Mouse (Mus musculus) E14TG2a.4 (cell line): ENCODE results near the gene Hsf4.

Experiments used
- H3K27me3 ChIP-seq: 2 replicates; pipeline ENCODE4 v1.6.1; 2014; ENCODE audit warnings: low read length, control low read depth; ENCODE audit not compliant: insufficient read depth
- H3K36me3 ChIP-seq: 2 replicates; pipeline ENCODE4 v1.6.1; 2014; ENCODE audit warnings: low read length, control low read depth; ENCODE audit not compliant: insufficient read depth
- H3K4me1 ChIP-seq: replicated peaks from 2 replicates; pipeline ENCODE4 v1.6.1; 2014; ENCODE audit warnings: low read depth, low read length, control low read depth
- H3K4me3 ChIP-seq: replicated peaks from 2 replicates; pipeline ENCODE4 v1.5.1; 2014; ENCODE audit warnings: mild to moderate bottlenecking, low read length
- H3K9me3 ChIP-seq: 2 replicates; pipeline ENCODE4 v1.6.1; 2014; ENCODE audit warnings: low read length, control low read depth
- CTCF ChIP-seq: conservative IDR thresholded peaks from 2 replicates; pipeline ENCODE4 v1.5.1; 2014; ENCODE audit warnings: low read length
- NANOG ChIP-seq: IDR thresholded peaks from 2 replicates; pipeline ENCODE4 v1.6.1; 2014; ENCODE audit warnings: borderline replicate concordance, low read length, mixed read lengths
- POU5F1 ChIP-seq: IDR thresholded peaks from 2 replicates; pipeline ENCODE4 v1.6.1; 2014; ENCODE audit warnings: low read length, borderline replicate concordance

Hsf4 gene

DNA sequence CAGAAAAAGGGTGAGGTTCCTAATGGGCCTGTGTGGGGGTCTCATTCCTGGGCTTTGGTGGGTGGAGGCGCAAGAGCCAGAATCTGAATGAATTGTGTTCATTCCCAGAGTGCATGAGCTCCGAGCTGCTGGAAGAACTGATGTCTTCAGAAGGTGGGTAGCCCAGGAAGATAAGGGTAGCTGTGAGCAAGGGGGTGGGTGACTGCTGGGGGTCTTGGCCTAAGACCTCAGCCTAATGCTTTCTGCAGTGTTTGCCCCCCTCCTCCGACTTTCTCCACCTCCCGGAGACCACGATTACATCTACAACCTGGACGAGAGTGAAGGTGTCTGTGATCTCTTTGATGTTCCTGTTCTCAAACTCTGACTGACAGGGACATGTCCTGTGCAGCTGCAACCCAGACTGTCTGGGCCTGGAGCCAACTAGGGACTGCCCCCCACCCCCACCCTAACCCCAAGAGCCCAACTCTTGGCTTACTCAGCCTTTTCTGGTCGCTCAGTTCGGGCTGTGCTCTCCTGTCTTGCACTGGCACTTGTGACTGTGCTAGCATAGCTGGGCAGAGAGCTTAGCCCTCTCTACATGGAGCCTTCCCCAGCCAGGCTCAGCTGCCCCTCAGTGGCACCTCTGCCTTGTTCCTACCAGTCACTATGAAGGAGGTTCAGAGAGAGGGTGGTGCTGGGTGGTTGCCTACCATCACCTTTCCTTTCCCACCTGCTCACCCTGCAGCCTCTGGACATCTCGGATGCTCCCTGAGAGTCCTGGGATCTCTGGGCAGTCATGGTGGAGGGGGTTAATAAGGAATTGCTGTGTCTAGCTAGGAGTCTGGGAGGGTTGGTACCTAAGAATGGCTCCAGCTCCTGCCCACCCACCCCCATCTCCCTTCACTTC, 35.0 kb downstream of the Hsf4 start:
- Histone ChIP-seq H3K36me3 (peaks cover 89% of the 10 kb centered on the region), H3K4me3 (peak overlapping the region; percentile 71; the same call in 1 of the 2 replicates), H3K27me3 (no peaks in the 10 kb centered on the region), H3K4me1 (peaks cover 76% of the 10 kb centered on the region), H3K9me3 (no peaks in the 10 kb centered on the region)
- no peak for TF ChIP-seq NANOG
- no peak for TF ChIP-seq POU5F1
- TF ChIP-seq CTCF, result no peak

- TF ChIP-seq NANOG, result no peak
- TF ChIP-seq CTCF, result no peak
- no peak for TF ChIP-seq POU5F1
- H3K9me3 ChIP-seq, result no peaks in the 10 kb centered on the region
- H3K36me3 ChIP-seq, result peaks cover 89% of the 10 kb centered on the region
- no peaks in the 10 kb centered on the region for H3K27me3 ChIP-seq
- H3K4me1 ChIP-seq, result peaks cover 67% of the 10 kb centered on the region
- peak within 1 kb of the TSS; percentile 71 for H3K4me3 ChIP-seq
Measured at GRCm38 (mm10) chr8:105305211-105306145, 35.9 kb downstream of the Hsf4 start, which contains the start of gene Elmo3. Gene Elmo3, plus strand, starts transcription at chr8:105305601.

DNA sequence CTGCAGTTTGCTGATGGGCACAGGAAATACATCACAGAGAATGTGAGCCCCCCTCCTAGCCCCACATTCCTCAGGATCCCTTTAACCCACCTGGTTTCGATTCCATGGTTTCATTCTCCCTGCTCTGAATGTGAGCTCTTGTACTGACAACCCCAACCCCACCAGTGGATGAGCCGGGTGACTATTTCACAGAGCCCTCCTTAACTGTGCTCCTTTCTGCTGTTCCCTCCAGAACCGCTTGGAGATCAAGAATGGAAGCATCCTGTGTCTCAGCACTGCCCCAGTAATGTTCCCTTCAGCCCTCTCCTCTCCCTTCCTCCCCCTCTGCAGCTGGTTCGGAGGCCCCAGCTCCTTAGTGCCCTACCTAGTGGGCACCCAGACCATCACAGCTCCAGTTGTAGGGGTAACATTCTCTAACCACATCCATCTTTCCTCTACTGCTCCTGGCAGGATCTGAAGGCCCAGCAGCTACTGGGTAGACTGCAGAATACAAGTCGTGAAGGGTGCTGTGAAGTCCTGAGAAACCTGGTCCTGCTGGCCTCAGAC, 36.6 kb downstream of the Hsf4 start:
- Histone ChIP-seq H3K4me3 (peak overlapping the region; percentile 71; the same call in 1 of the 2 replicates), H3K27me3 (no peaks in the 10 kb centered on the region), H3K9me3 (no peaks in the 10 kb centered on the region), H3K36me3 (peaks cover 86% of the 10 kb centered on the region), H3K4me1 (peaks cover 59% of the 10 kb centered on the region)
- TF ChIP-seq NANOG, result no peak
- TF ChIP-seq CTCF, result no peak
- TF ChIP-seq POU5F1, result no peak

DNA sequence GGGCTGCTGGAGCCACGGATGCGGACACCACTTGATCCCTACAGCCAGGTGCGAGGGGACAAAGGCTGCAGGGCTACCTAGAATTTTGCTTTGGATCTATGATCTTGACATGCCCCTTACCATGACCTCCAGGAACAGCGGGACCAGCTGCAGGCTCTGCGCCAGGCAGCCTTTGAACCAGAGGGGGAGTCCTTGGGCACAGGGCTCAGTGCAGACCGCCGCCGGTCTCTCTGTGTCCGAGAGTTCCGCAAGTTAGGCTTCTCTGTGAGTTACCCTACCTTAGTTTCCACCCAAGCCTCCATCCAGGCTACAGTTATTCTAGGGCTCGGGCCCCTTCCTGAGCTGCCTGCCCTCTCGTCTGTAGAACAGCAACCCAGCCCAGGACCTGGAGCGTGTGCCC, 38.1 kb downstream of the Hsf4 start:
- Histone ChIP-seq H3K4me3 (no peak overlapping the region), H3K36me3 (peaks cover 86% of the 10 kb centered on the region), H3K4me1 (peaks cover 48% of the 10 kb centered on the region), H3K9me3 (no peaks in the 10 kb centered on the region), H3K27me3 (no peaks in the 10 kb centered on the region)
- TF ChIP-seq POU5F1 (no peak), NANOG (no peak), CTCF (no peak)

- Histone ChIP-seq H3K4me3 (no peak overlapping the region), H3K36me3 (peaks cover 86% of the 10 kb centered on the region), H3K9me3 (no peaks in the 10 kb centered on the region), H3K27me3 (no peaks in the 10 kb centered on the region), H3K4me1 (peaks cover 40% of the 10 kb centered on the region)
- TF ChIP-seq CTCF (no peak), NANOG (no peak), POU5F1 (no peak)
Measured at GRCm38 (mm10) chr8:105308428-105308827, 38.8 kb downstream of the Hsf4 start.

- Histone ChIP-seq H3K4me1 (peaks cover 32% of the 10 kb centered on the region), H3K9me3 (no peaks in the 10 kb centered on the region), H3K27me3 (no peaks in the 10 kb centered on the region), H3K36me3 (peaks cover 86% of the 10 kb centered on the region), H3K4me3 (no peak overlapping the region)
- TF ChIP-seq POU5F1, result no peak
- TF ChIP-seq NANOG, result no peak
- no peak for TF ChIP-seq CTCF
Measured at GRCm38 (mm10) chr8:105309142-105309847, 39.7 kb downstream of the Hsf4 start.

GRCm38 (mm10) chr8:105310118-105310517, 40.5 kb downstream of the Hsf4 start:
- no peak for TF ChIP-seq NANOG
- no peak for TF ChIP-seq CTCF
- no peak for TF ChIP-seq POU5F1
- Histone ChIP-seq H3K4me3 (no peak overlapping the region), H3K27me3 (no peaks in the 10 kb centered on the region), H3K4me1 (peaks cover 23% of the 10 kb centered on the region), H3K36me3 (peaks cover 87% of the 10 kb centered on the region), H3K9me3 (no peaks in the 10 kb centered on the region)

DNA sequence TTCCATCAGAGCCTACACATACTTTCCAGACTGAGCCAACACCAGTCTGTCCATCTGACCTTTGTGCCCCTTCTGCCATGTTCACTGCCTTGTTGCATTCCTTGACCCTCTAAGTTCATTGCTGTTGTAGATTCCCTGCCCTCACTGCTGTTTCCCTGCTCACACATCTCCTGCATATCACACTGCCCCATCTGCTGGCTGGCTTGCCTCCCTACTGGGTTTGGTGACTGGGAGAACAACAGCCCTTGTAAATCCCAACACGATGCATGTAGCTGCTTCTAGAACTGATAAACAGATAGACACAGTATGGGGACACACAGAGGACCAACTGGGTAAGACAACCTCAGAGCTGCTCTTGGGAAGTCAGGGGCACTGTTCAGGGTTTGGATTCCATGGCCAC, 42.1 kb downstream of the Hsf4 start:
- Histone ChIP-seq H3K27me3 (no peaks in the 10 kb centered on the region), H3K9me3 (no peaks in the 10 kb centered on the region), H3K4me1 (peaks cover 7% of the 10 kb centered on the region), H3K36me3 (peaks cover 95% of the 10 kb centered on the region), H3K4me3 (no peak overlapping the region)
- TF ChIP-seq CTCF, result no peak
- TF ChIP-seq NANOG, result no peak
- no peak for TF ChIP-seq POU5F1
